Mouse (Mus musculus): ENCODE measurements at regions not wholly inside any gene's neighbourhood (a gene's known extent, or its start where the extent isn't known, plus 50 kb on each side); places are given as distances from the start of the nearest gene placed in this dataset.

- Histone ChIP-seq H3K4me1 (ENCODE audit: control insufficient read depth, insufficient read depth, low read length) (no peaks in the 10 kb centered on the region), H3K4me3 (ENCODE audit: insufficient read depth, low read depth, low read length) (no peak overlapping the region), H3K27ac (ENCODE audit: insufficient read depth, low read depth, low read length) (no peak overlapping the region)
- TF ChIP-seq POLR2A (IDR thresholded peaks at IDR 0.05; ENCODE audit: insufficient read depth, low read depth, low read length) (no peak), CTCF (IDR thresholded peaks at IDR 0.05; ENCODE audit: insufficient read depth, low read depth, low read length) (no peak)
- 76% methylated on average over 7 of the region's 7 CpGs for WGBS
Measured at GRCm38 (mm10) chr17:15882803-15883202, 52.0 kb upstream of the Rgmb start.

GRCm38 (mm10) chr17:15882245-15882644, 51.4 kb upstream of the Rgmb start:
- WGBS = 89% methylated on average over 2 of the region's 2 CpGs
- TF ChIP-seq CTCF (IDR thresholded peaks at IDR 0.05; ENCODE audit: insufficient read depth, low read depth, low read length) (no peak), POLR2A (IDR thresholded peaks at IDR 0.05; ENCODE audit: insufficient read depth, low read depth, low read length) (no peak)
- no peak overlapping the region for H3K27ac ChIP-seq (ENCODE audit: insufficient read depth, low read depth, low read length)
- no peaks in the 10 kb centered on the region for H3K4me1 ChIP-seq (ENCODE audit: control insufficient read depth, insufficient read depth, low read length)
- H3K4me3 ChIP-seq (ENCODE audit: insufficient read depth, low read depth, low read length) = no peak overlapping the region
